Mouse (Mus musculus) adrenal gland, adult (tissue): Measurements from ENCODE around the gene Slc25a28.

Experiments
- DNase-seq, 2 experiments: peaks; one replicate each; pipeline ENCODE4 v3.0.0; 2022 to 2023; ENCODE audit warnings: low spot score in 1 of 2; ENCODE audit not compliant: inconsistent age in 2 of 2

Gene Slc25a28

DNA sequence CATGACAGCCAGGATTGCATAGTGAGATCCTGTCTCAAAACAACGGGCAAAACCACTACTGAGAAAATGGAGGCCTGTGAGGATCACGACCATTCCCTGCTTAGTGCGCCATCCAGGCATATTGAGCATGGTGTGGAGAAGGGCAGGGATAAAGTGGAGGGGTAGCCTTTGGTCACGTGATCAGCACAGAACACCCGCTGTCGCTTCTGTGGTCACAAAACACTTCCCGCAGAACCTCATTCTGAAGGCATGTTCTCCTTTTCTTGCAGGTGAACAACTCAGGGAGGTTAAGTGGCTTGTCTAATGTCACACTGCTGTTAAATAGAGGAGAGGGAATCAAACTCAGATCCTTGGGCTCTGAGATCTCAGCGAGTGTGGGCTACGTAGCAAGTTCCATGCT lies 29.2 kb downstream of the Slc25a28 start:
- DNase-seq = no peak

DNA sequence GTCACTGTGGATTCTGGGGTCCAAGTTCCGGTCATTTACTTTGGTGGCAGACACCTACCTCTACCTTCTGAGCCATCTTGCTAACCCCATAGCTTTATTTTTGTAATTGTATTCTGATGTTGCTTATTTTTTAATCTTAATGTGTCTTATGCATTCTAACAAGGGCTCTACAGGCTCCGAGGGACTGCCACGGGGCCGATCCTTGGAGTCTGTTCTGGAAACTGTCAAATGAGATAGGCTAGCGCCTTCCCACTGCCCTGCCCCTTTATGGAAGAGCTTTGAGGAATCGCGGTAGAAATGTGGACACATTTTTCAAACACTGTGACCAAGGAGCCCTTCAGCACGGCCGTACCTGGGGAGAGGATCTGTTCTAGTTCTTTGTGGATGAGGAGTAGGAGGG lies 31.8 kb downstream of the Slc25a28 start:
- no peak for DNase-seq

DNA sequence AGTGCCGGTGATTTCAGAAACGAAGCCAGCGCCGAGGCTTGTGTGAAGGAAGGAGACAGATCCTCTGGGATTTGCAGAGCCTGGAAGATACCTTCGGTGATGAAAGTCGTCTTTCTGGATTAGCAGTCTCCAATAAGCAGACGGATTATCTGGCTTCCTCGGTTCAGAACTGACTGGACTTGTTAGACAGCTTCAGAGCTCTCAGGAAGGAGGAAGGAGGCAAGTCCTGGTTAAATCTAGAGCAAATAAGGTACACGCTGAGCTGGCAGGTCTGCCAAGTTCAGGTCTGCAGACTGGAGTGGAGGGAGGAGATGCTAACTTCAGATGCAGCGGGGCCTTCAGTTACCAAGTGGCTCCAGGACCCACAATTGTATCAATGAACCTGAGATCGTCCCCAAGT lies 32.8 kb downstream of the Slc25a28 start:
- DNase-seq = no peak

DNA sequence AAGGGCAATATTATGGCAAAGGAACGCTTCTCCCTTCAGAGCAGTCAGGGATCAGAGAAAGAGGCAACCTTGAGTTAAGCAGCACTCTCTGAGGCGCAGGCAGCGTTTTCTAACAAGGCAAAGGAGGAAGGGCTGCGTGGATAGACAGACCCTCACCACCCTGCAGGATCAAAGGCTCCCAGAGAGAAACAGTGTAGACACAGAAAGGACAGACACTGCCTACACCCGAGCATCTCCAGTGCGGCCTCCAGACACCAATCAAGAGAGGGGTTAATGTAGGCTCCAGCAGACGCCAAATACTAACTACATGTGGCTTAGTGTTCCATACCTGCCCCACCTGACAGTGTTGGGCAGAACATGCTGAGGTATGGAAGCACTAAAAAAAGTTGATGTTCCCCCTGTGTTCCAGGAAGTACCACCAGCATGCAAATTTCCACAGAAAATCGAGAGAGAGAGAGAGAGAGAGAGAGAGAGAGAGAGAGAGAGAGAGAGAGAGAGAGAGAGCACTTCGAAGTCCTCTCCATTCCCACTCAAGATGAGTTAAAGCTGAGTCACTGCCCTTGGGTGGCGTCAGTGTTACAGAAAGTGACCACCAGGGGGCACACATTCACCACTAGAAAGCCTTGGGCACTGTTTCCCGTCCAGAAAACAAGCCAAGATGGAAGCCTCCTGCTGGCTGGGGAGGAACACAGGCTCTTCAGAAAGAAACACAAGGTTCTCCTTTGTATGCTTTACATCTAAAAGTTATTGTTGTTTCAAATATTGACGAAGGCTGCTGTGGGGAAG lies 44.0 kb downstream of the Slc25a28 start:
- DNase-seq = peak; percentile 86 to 95

DNA sequence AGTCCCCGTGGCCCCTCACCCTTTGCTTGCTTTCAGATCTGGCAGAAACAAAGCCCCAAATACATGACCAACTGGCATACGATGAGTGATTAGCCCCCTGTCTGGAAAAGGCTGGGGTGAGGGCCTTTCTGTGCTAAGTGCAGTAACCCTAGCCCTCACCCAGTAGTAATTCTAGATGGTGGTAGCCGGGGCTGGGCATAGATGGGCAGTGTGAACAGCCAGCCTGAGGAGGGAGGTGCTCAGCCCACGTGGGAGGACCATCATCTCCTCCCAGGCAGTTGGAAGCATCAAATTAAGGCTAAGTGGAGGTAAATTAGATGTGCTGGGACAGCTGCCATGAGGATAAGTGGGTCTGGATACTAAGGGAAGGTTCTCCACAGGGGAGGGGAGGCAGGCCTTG lies 45.6 kb downstream of the Slc25a28 start:
- no peak for DNase-seq

DNA sequence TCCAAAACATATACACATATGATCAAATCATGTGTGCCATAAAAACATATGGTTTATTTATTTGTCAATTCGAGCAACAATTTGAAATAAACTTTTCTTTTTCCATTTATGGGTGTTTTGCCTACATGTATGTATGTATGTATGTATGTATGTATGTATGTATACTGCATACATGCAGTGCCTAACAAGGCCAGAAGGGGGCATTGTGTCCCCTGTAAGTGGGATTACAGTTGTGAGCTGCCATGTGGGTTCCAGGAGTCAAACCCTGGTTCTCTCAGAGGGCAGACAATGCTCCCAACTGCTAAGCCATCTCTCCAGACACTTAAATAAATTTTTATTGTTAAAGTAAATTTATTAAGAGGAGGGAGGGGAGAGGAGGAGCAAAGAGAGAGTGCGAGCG lies 47.3 kb downstream of the Slc25a28 start:
- no peak for DNase-seq

DNA sequence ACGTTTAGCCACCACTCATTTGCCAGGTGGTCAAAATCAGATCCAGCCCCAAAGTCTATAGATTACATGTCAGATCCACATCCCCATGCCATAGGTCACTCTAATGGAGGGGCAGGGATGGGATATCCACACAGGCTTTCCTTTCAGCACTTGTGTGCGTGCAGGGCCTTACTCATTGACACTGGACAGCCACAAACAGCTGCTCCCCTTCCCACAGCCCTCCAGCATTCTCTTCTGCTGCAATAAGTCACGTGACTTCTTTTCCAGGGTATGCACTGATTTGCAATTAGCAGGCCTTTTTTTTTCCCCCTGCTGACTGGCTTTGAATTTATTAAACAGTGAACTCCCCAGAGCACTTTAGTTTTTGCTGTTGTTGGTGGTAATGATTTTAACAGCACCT lies 48.5 kb downstream of the Slc25a28 start:
- DNase-seq = no peak

DNA sequence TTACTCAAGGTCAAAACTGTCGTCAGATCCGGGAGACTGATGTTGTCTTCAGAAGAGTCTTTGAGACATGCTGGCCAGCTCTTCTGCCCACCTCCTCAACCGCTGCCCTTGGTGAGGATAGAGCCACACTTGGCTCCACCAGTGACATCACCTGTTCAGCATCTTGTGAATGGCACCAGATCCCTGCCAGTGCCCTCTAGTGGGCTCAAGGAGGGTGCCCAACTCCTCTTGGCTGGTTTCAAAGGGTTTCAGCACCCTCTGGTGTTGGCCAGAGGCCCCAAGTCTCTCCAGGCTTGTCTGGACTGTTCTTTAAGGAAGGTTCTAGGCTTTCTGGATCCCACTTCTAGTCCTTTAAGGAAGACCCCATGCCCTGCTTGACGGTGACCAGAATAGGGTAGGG lies 50.8 kb downstream of the Slc25a28 start:
- peak; percentile 72 to 89 for DNase-seq

DNA sequence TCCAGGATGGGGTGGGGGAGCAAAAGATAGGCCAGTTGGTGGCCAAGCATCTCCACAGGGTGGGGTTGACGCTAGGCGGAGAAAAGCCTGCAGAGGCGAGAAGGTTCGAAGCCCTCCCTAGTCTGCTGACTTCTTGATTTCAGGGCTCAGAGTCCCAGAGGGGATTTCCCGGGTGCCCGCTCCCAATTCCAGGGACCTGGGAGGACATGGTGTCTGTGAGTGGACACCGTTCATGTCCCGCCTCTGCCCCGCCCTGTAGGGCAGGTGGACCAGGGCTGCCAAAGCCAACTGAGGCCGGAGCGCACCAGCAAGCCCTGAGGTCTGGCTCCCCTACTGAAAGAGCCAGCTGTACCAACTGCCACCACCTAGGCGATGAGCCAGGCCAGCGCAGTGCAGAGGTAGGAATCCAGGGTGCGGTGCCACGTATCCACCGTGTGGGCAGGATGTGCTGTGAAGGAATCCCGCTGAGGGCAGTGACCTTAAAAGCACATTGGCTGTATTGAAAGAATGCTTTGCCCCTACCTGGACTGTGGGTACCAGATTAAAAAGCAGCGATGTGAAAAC lies 54.7 kb downstream of the Slc25a28 start:
- no peak for DNase-seq

DNA sequence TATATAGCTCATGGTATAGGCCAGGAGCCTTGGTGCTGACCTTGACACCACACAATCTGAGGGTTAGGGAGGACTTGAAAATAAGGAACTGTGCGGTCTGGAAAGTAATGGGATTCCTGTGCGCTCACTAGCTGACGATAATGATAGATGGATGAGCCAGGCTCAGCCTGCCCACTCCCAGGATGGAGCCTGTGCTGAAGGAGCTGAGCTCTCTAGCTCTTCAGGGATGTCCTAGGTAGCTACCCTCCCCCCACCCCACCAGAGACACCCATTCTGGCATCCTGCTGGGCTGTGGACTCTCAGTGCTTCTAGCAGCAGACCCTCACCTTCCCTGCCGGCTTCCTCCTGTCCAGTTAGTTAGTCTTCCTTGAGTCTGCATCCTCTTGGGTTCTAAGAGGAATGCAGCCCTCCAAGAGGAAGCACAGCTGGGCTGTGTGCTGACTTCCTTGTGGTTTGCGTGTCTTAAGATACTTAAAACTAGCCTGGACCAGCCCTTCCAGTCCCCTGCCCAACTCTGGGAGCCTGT lies 56.1 kb downstream of the Slc25a28 start:
- no peak for DNase-seq

DNA sequence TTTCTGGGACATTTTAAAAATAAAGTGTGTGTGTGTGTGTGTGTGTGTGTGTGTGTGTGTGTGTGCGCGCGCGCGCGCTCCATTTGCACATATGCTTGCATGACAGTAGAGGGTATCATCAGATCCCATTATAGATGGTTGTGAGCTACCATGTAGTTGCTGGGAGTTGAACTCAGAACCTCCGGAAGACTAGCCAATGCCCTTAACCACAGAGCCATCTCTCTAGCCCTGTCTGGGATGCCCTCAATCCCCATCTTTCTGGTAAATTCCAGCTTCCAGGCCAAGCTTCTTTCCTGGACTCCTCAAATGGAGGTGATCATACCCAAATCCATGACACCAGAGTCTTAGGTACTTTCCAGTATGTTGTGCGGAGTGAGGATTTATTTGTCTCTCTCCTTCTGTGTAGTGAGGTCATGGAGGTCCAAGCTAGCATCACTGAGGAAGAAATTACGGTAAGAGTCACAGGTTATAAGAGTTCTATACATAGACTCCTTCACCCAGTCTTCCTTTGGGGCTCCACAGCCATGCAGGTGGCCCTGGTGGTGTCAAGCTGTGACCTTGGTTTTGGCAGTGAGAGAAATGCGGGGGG lies 56.8 kb downstream of the Slc25a28 start:
- DNase-seq = no peak

DNA sequence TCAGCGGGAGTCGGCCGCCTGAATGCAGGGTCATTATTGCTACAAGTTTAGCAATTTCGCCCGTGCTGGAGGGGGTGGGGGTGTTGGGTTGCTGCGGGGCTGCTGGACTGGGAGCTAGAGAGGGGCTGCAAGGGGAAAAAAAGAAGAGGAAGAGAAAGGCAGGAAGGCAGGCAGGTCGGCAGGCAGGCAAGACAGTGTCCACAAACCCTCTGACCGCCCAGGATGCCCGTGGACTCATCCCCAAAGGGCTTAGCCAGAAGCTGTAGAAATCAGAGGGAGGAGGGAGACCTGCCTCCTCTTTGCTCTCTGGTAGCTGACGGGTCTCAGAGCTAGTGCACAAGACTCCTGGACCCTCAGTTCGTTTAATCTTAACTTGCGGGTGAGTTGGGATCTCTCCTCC lies 57.8 kb downstream of the Slc25a28 start:
- DNase-seq = no peak

DNA sequence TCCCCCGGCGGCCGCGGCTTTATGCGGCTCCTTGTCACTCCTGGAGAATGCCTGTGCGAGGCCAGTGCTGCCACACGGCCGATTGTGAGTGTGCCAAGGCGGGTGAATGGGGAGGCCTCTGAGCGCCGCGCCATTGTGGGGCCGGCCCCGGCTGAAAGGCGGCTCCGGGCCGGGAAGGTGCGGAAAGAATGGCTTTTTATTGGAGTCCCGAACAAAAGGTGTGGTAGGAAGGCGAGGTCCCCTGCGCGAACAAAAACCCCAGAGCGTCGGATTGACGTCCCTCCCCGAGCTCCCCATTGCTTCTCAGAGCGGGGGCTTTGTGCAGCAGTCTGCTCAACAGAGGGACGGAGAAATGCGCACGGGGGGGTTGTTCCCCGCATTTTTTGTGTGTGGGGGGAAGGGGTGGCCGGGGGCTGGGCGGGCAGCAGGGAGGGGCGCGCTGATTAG lies 58.2 kb downstream of the Slc25a28 start:
- DNase-seq = peak in 1 of 2 experiments; percentile 58

DNA sequence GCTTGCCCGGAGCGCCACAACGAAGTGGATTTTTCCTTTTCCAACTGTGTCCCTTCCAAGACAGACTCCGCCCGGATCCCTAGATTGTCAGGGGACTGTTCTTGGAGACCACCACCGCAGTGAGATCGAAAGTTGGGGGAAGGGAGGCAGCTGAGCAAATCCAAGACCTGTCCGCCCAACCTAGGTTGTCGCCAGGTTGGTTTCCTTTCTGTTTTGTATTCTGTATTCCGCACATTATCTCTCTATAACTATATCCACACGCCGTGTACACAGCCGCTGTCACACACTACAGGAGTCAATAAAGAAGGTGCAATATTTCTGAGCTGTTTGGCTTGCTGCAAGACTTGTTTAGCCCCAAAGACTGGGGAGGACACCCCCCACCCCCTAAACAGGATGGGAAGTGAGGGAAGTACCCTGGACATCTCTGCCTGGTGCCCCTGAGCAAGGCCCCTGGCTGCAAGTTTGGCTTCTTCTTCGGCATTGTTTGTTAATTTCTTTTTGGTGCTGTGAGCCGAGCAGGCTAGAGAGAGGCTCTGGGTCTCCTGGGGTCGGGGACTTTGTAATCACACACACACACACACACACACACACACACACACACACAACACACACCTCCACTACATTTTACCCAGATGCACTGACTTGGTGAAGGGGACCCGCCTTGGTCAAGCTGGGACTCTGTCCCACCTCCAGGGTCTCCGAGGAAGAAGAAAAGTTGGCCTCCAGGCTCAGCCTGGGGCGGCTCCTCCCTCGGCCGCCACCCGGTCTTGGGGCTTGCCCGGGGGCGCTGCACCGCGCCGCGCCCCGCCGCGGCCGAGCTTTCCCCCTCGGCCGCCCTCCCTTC lies 58.9 kb downstream of the Slc25a28 start:
- no peak for DNase-seq

DNA sequence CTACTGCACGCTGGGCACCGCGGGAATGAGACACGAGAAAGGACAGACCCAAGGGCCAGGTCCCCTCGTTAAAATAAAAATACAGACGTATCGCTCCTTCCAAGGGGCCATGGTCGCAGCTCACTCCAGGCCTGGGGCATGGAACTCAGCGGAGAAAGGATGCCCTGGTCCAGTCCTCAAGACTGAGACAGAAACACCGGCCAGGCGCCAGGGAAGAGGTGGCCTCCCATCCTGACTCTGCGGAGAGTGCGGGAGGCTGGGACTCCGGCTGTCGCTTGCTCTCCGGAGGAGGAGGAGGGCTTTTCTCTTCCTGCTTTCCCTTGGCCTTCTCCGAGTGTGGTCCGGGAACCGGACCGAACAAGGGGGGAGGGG lies 59.6 kb downstream of the Slc25a28 start:
- DNase-seq = peak in 1 of 2 experiments; percentile 53

DNA sequence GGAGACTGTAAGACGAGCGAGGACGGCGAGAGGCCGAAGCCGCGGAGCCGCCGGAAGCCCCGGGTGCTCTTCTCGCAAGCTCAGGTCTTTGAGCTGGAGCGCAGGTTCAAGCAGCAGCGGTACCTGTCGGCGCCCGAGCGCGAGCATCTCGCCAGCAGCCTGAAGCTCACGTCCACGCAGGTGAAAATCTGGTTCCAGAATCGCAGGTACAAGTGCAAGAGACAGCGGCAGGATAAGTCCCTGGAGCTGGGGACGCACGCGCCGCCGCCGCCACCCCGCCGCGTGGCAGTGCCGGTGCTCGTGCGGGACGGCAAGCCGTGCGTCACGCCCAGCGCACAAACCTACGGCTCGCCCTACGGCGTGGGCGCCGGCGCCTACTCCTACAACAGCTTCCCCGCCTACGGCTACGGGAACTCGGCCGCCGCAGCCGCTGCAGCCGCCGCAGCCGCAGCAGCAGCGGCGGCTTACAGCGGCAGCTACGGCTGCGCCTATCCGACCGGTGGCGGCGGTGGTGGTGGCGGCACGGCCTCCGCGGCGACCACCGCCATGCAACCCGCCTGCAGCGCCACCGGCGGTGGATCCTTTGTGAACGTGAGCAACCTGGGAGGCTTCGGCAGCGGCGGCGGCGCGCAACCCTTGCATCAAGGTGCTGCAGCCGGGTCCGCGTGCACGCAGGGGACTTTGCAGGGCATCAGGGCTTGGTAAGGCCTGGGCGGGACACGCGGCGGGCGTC lies 60.2 kb downstream of the Slc25a28 start:
- DNase-seq = peak in 1 of 2 experiments; percentile 56
